Mouse (Mus musculus): ENCODE measurements around the gene P2ry6. TPM values are rescaled to one million over a fixed set of nuclear protein-coding genes. Genes with fewer than 3 reads are reported as not detected.

P2ry6 gene
- polyA plus RNA-seq, 1 experiment, result 4.9 TPM

DNA sequence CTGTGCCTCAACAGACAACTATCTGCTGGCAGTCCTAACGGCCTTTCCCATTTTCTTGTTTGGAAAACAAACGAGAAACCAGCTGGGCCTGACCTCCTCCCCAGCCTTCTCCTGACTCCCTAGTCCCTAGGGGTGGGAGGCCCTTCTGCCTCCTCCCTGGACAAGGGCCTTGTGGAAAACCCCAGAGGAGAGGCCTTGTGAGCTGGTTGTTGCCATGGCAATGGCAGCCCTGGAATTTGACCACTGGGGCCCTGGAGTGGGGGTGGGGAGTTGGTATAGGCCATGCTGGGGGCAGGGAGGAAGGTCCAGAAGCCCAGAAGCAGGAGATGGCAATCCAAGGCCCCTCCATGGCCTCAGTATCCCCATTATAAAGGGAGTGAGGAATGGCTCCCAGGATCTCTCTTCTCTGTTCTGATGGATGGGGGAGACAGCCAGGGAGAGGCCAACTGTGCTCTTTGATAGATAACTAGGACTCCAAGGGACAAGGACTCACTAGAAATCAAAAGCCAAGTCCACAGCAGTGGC lies 63.1 kb downstream of the P2ry6 start:
- TF ChIP-seq POLR2A (IDR thresholded peaks at IDR 0.05; ENCODE audit: extremely low read depth, insufficient read depth, low read length) (no peak), CTCF (IDR thresholded peaks at IDR 0.05; ENCODE audit: extremely low read depth, insufficient read depth, low read length) (no peak)
- H3K4me1 ChIP-seq (ENCODE audit: control insufficient read depth, insufficient read depth, low read length), result 0 out of 2 replicates have a peak, but pooled peaks cover 6% of the 10 kb centered on the region
- no peak overlapping the region for H3K27ac ChIP-seq (ENCODE audit: insufficient read depth, low read length)
- no peak overlapping the region for H3K4me3 ChIP-seq (ENCODE audit: insufficient read depth, low read length)

DNA sequence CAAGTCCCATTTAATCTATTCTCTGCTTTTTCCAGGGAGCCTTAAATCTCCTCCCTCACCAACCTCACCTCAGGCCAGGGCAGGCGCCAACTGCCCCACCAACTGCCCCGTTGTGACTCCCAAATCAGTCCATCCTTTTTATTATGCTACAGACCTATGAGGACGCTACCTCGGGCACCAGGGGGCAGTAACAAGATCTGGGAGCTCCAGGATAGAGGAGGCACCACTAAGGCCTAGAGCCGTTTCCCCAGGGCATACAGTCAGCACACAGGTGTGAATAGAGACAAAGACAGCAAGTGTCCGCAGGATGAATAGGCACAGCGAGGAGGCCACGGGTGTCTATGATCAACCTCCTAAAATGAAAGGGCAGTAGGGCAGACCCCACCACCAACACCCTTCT lies 65.9 kb downstream of the P2ry6 start:
- Histone ChIP-seq H3K4me1 (ENCODE audit: control insufficient read depth, insufficient read depth, low read length) (0 out of 2 replicates have a peak, but pooled peaks cover 6% of the 10 kb centered on the region), H3K27ac (ENCODE audit: insufficient read depth, low read length) (no peak overlapping the region), H3K4me3 (ENCODE audit: insufficient read depth, low read length) (no peak overlapping the region)
- TF ChIP-seq CTCF (IDR thresholded peaks at IDR 0.05; ENCODE audit: extremely low read depth, insufficient read depth, low read length), result peak; percentile 22; the same call in 1 of the 2 replicates
- no peak for TF ChIP-seq POLR2A (IDR thresholded peaks at IDR 0.05; ENCODE audit: extremely low read depth, insufficient read depth, low read length)

GRCm38 (mm10) chr7:100908061-100908460 lies 66.4 kb downstream of the P2ry6 start:
- Histone ChIP-seq H3K27ac (ENCODE audit: insufficient read depth, low read length) (no peak overlapping the region), H3K4me3 (ENCODE audit: insufficient read depth, low read length) (no peak overlapping the region), H3K4me1 (ENCODE audit: control insufficient read depth, insufficient read depth, low read length) (0 out of 2 replicates have a peak, but pooled peaks cover 6% of the 10 kb centered on the region)
- no peak for TF ChIP-seq POLR2A (IDR thresholded peaks at IDR 0.05; ENCODE audit: extremely low read depth, insufficient read depth, low read length)
- TF ChIP-seq CTCF (IDR thresholded peaks at IDR 0.05; ENCODE audit: extremely low read depth, insufficient read depth, low read length), result no peak

DNA sequence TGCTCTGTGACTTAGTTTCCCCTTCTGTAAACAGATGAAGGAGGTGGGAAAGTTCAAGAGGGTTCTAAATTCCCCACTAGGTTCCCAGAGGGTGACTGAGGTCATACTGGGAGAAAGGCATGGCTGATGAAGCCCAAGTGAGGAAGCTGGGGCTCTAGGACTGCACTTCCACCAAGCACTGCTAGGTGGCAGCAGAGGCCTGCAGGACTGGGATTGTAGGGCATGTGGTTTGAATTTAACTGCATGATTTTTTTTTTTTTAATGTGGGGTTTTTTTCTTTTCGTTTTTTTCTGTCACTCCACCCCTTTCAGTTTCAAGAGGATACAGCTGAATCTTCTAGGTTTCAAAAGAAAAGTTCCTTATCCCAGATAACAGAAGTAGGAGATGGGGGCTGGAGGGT lies 67.2 kb downstream of the P2ry6 start:
- Histone ChIP-seq H3K4me1 (ENCODE audit: control insufficient read depth, insufficient read depth, low read length) (0 out of 2 replicates have a peak, but pooled peaks cover 6% of the 10 kb centered on the region), H3K27ac (ENCODE audit: insufficient read depth, low read length) (no peak overlapping the region), H3K4me3 (ENCODE audit: insufficient read depth, low read length) (no peak overlapping the region)
- TF ChIP-seq CTCF (IDR thresholded peaks at IDR 0.05; ENCODE audit: extremely low read depth, insufficient read depth, low read length) (peak; percentile 100), POLR2A (IDR thresholded peaks at IDR 0.05; ENCODE audit: extremely low read depth, insufficient read depth, low read length) (no peak)

GRCm38 (mm10) chr7:100906029-100906789 lies 68.2 kb downstream of the P2ry6 start:
- Histone ChIP-seq H3K4me3 (ENCODE audit: insufficient read depth, low read length) (no peak overlapping the region), H3K4me1 (ENCODE audit: control insufficient read depth, insufficient read depth, low read length) (0 out of 2 replicates have a peak, but pooled peaks cover 4% of the 10 kb centered on the region), H3K27ac (ENCODE audit: insufficient read depth, low read length) (no peak overlapping the region)
- TF ChIP-seq POLR2A (IDR thresholded peaks at IDR 0.05; ENCODE audit: extremely low read depth, insufficient read depth, low read length) (no peak), CTCF (IDR thresholded peaks at IDR 0.05; ENCODE audit: extremely low read depth, insufficient read depth, low read length) (no peak)

DNA sequence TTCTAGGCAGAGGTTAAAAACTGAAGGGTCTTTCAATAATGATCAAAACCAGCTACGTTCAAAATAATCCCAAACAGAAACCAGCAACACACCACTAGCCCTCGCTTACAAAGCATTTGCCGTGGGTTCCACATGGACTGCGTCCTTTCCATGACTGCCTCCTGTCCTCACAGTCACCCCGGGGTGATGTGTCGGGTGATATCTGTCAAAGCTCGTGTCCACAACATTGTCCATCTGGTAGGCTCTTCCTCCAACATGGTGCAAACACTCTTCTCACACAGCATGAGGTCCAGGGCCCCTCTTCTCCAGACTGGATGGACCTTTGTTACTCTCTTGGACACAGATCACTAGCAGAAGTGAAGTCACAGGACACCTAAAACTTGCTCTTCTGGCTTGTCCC lies 69.4 kb downstream of the P2ry6 start:
- Histone ChIP-seq H3K27ac (ENCODE audit: insufficient read depth, low read length) (no peak overlapping the region), H3K4me1 (ENCODE audit: control insufficient read depth, insufficient read depth, low read length) (no peaks in the 10 kb centered on the region), H3K4me3 (ENCODE audit: insufficient read depth, low read length) (no peak overlapping the region)
- TF ChIP-seq POLR2A (IDR thresholded peaks at IDR 0.05; ENCODE audit: extremely low read depth, insufficient read depth, low read length) (no peak), CTCF (IDR thresholded peaks at IDR 0.05; ENCODE audit: extremely low read depth, insufficient read depth, low read length) (no peak)

DNA sequence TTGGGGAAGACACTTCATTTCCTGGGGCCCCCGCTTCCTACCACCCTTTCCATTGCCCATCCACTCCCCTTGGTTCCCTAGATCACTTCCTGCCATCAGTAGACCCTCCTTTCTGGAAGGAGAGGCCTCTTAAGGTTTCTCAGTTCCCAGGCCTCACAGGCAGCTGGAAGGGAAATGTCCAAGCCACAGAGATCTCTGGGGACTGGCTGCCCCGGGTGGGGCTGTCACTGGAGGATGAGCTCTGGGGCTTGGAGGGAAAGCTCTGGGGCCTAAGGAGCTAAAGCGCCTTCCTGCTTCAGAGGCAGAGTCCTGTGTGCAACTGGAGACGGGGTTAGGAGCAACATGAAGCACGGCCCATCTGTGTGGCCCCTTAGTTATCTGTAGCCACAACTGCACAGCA lies 69.8 kb downstream of the P2ry6 start:
- H3K27ac ChIP-seq (ENCODE audit: insufficient read depth, low read length), result no peak overlapping the region
- H3K4me3 ChIP-seq (ENCODE audit: insufficient read depth, low read length), result no peak overlapping the region

DNA sequence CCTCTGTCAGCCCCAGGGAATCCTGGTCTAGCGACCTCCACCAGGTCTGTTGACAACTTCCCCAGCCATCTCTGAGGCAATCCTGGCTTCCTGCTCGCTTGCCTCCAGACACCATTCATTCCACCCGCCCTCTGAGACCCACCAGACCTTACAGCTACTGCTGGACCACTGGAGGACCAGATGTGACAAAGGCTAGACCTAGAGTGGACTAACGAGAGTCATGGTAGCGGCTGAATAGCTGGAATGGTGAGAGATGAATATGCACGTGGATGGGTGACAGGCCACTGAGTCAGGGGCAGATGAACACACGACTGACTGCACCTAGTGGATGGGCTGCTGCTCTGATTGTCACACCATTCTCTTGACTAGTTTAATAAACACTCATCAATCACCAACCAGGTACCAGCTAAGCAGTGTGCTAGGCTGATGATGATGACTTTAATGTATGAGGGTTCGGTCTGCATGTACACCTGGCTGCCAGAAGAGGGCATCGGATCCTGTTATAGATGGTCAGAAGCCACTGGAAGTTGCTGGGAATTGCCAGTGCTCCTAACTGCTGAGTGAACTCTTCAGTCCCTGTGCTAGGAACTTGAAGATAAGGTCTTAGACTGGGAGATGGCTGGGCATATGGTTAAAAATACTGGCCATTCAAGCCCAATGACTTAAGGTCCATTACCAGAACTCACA lies 71.9 kb downstream of the P2ry6 start:
- Histone ChIP-seq H3K27ac (ENCODE audit: insufficient read depth, low read length) (no peak overlapping the region), H3K4me3 (ENCODE audit: insufficient read depth, low read length) (no peak overlapping the region), H3K4me1 (ENCODE audit: control insufficient read depth, insufficient read depth, low read length) (no peaks in the 10 kb centered on the region)
- TF ChIP-seq POLR2A (IDR thresholded peaks at IDR 0.05; ENCODE audit: extremely low read depth, insufficient read depth, low read length), result no peak
- peak; percentile 47 for TF ChIP-seq CTCF (IDR thresholded peaks at IDR 0.05; ENCODE audit: extremely low read depth, insufficient read depth, low read length)

More for the DNA sequence above, 69.8 kb downstream of the P2ry6 start:
- TF ChIP-seq POLR2A (IDR thresholded peaks at IDR 0.05; ENCODE audit: extremely low read depth, insufficient read depth, low read length) (no peak), CTCF (IDR thresholded peaks at IDR 0.05; ENCODE audit: extremely low read depth, insufficient read depth, low read length) (no peak)
- no peaks in the 10 kb centered on the region for H3K4me1 ChIP-seq (ENCODE audit: control insufficient read depth, insufficient read depth, low read length)

GRCm38 (mm10) chr7:100897828-100898227 lies 76.6 kb downstream of the P2ry6 start:
- Histone ChIP-seq H3K4me1 (ENCODE audit: control insufficient read depth, insufficient read depth, low read length) (no peaks in the 10 kb centered on the region), H3K27ac (ENCODE audit: insufficient read depth, low read length) (no peak overlapping the region), H3K4me3 (ENCODE audit: insufficient read depth, low read length) (no peak overlapping the region)
- TF ChIP-seq POLR2A (IDR thresholded peaks at IDR 0.05; ENCODE audit: extremely low read depth, insufficient read depth, low read length) (no peak), CTCF (IDR thresholded peaks at IDR 0.05; ENCODE audit: extremely low read depth, insufficient read depth, low read length) (no peak)
